Mouse (Mus musculus) forebrain, embryonic 11.5 days (tissue): Measurements from ENCODE around the gene BC005537. TPM values are rescaled to one million over a fixed set of nuclear protein-coding genes. Genes with fewer than 3 reads are reported as not detected.

ENCODE experiments used
- ATAC-seq: fragments of 200-750 bp; cut with Nextera tagmentation; replicated peaks from 2 replicates; pipeline ENCODE4 v1.8.0; 2017; ENCODE audit warnings: moderate TSS enrichment; ENCODE audit not compliant: low FRiP score
- DNase-seq: peaks from one replicate; pipeline ENCODE4 v3.0.0-alpha.2; 2017; ENCODE audit warnings: low spot score
- H3K27ac ChIP-seq: fragments of 300-500 bp; sonication (generic); 2 replicates; pipeline ENCODE4 v1.5.1; 2014; ENCODE audit warnings: low read depth, low read length
- H3K27me3 ChIP-seq: fragments of 300-500 bp; sonication (generic); 2 replicates; pipeline ENCODE4 v1.6.1; 2014; ENCODE audit warnings: mild to moderate bottlenecking, low read length, mixed read lengths; ENCODE audit not compliant: control insufficient read depth, insufficient read depth
- H3K36me3 ChIP-seq: fragments of 300-500 bp; sonication (generic); 2 replicates; pipeline ENCODE4 v1.6.1; 2014; ENCODE audit warnings: mild to moderate bottlenecking, low read length, moderate library complexity, mixed read lengths; ENCODE audit not compliant: control insufficient read depth, insufficient read depth
- H3K4me1 ChIP-seq: fragments of 300-500 bp; sonication (generic); replicated peaks from 2 replicates; pipeline ENCODE4 v1.6.1; 2014; ENCODE audit warnings: low read length, mixed read lengths; ENCODE audit not compliant: control insufficient read depth, insufficient read depth
- H3K4me2 ChIP-seq: fragments of 300-500 bp; sonication (generic); 2 replicates; pipeline ENCODE4 v1.6.1; 2014; ENCODE audit warnings: low read depth, mild to moderate bottlenecking, low read length, moderate library complexity, mixed read lengths; ENCODE audit not compliant: severe bottlenecking
- H3K4me3 ChIP-seq: fragments of 300-500 bp; sonication (generic); 2 replicates; pipeline ENCODE4 v1.5.1; 2014; ENCODE audit warnings: low read depth, low read length
- H3K9ac ChIP-seq: fragments of 300-500 bp; sonication (generic); 2 replicates; pipeline ENCODE4 v1.6.1; 2014; ENCODE audit warnings: low read length
- H3K9me3 ChIP-seq: fragments of 300-500 bp; sonication (generic); 2 replicates; pipeline ENCODE4 v1.6.1; 2016; ENCODE audit warnings: low read length, mixed read lengths; ENCODE audit not compliant: control insufficient read depth
- WGBS: fragments of 180-500 bp; shearing (Covaris S2); extraction: QIAGEN DNeasy Blood & Tissue Kit; methylation state at CpG from one replicate; pipeline ENCODE4 v1.1.7; 2014; 5-methylcytosine and 5-hydroxymethylcytosine counted together
- polyA plus RNA-seq: library from polyadenylated mRNA; unstranded; fragments of >200 nt; fragmentation: Nextera tagmentation; extraction: Ambion mirVana; gene quantifications from 2 replicates; pipeline ENCODE4 v1.2.1, GENCODE M21; 2014

BC005537 gene
- polyA plus RNA-seq, 1 experiment from 2014 or later, result 27.5 TPM

GRCm38 (mm10) chr13:24792411-24793045 lies 8.9 kb upstream of the BC005537 start:
- Histone ChIP-seq H3K4me3 (no peak overlapping the region), H3K4me1 (no peaks in the 10 kb centered on the region), H3K36me3 (no peaks in the 10 kb centered on the region), H3K27ac (no peak overlapping the region), H3K4me2 (no peak overlapping the region), H3K9me3 (no peaks in the 10 kb centered on the region), H3K9ac (no peak overlapping the region), H3K27me3 (no peaks in the 10 kb centered on the region)
- ATAC-seq, result no peak
- DNase-seq, result no peak
- WGBS, result 91% methylated on average over 9 of the region's 9 CpGs

GRCm38 (mm10) chr13:24798686-24799085 lies 2.8 kb upstream of the BC005537 start:
- WGBS, result 95% methylated on average over 4 of the region's 4 CpGs
- H3K9me3 ChIP-seq, result no peaks in the 10 kb centered on the region
- H3K27ac ChIP-seq, result no peak overlapping the region
- no peak overlapping the region for H3K4me2 ChIP-seq
- no peaks in the 10 kb centered on the region for H3K36me3 ChIP-seq
- ATAC-seq, result no peak
- H3K9ac ChIP-seq, result no peak overlapping the region
- no peaks in the 10 kb centered on the region for H3K4me1 ChIP-seq
- no peak for DNase-seq
- no peaks in the 10 kb centered on the region for H3K27me3 ChIP-seq
- H3K4me3 ChIP-seq, result no peak overlapping the region

GRCm38 (mm10) chr13:24799378-24799777 lies 2.1 kb upstream of the BC005537 start:
- peak overlapping the region; percentile 81; the same call in 1 of the 2 replicates for H3K4me2 ChIP-seq
- H3K27ac ChIP-seq, result no peak overlapping the region
- no peak overlapping the region; the same call in 1 of the 2 replicates for H3K9ac ChIP-seq
- no peaks in the 10 kb centered on the region for H3K27me3 ChIP-seq
- H3K4me1 ChIP-seq, result no peaks in the 10 kb centered on the region
- DNase-seq (no peak), ATAC-seq (no peak)
- no peak overlapping the region for H3K4me3 ChIP-seq
- H3K36me3 ChIP-seq, result no peaks in the 10 kb centered on the region
- 67% methylated on average over 5 of the region's 5 CpGs for WGBS
- no peaks in the 10 kb centered on the region for H3K9me3 ChIP-seq

GRCm38 (mm10) chr13:24799925-24800673 lies 1.4 kb upstream of the BC005537 start:
- H3K27me3 ChIP-seq, result no peaks in the 10 kb centered on the region
- under 1% methylated on average over 31 of the region's 31 CpGs for WGBS
- peak overlapping the region; percentile 68 for H3K9ac ChIP-seq
- H3K27ac ChIP-seq, result peak overlapping the region; percentile 18; the same call in 1 of the 2 replicates
- H3K36me3 ChIP-seq, result no peaks in the 10 kb centered on the region
- 0 out of 2 replicates have a peak, but pooled peaks have one; percentile 1 for ATAC-seq
- H3K9me3 ChIP-seq, result no peaks in the 10 kb centered on the region
- DNase-seq, result peak; percentile 59
- peak overlapping the region; percentile 87 for H3K4me3 ChIP-seq
- H3K4me1 ChIP-seq, result no peaks in the 10 kb centered on the region
- H3K4me2 ChIP-seq, result peak overlapping the region; percentile 81

- no peaks in the 10 kb centered on the region for H3K36me3 ChIP-seq
- no peaks in the 10 kb centered on the region for H3K27me3 ChIP-seq
- DNase-seq (peak; percentile 99), ATAC-seq (peak; percentile 96)
- peak overlapping the region; percentile 88 for H3K9ac ChIP-seq
- H3K9me3 ChIP-seq, result no peaks in the 10 kb centered on the region
- WGBS, result under 1% methylated on average over 42 of the region's 42 CpGs
- H3K4me3 ChIP-seq, result peak overlapping the region; percentile 87
- H3K4me2 ChIP-seq, result peak overlapping the region; percentile 81
- H3K4me1 ChIP-seq, result no peaks in the 10 kb centered on the region
- peak overlapping the region; percentile 99 for H3K27ac ChIP-seq
Measured at GRCm38 (mm10) chr13:24800674-24801307, 666 bp upstream of the BC005537 start.

- Histone ChIP-seq H3K27ac (peak overlapping the region; percentile 99; the same call in 1 of the 2 replicates), H3K36me3 (peaks cover 1% of the 10 kb centered on the region; the same call in 1 of the 2 replicates)
- no peak for ATAC-seq
Measured at GRCm38 (mm10) chr13:24802131-24802691, 754 bp downstream of the BC005537 start.

GRCm38 (mm10) chr13:24803196-24803595 lies 1.7 kb downstream of the BC005537 start:
- peak overlapping the region; percentile 87 for H3K4me3 ChIP-seq
- H3K4me2 ChIP-seq, result peak overlapping the region; percentile 66
- H3K27me3 ChIP-seq, result no peaks in the 10 kb centered on the region
- DNase-seq (no peak), ATAC-seq (no peak)
- no peaks in the 10 kb centered on the region for H3K9me3 ChIP-seq
- peaks cover 5% of the 10 kb centered on the region; the same call in 1 of the 2 replicates for H3K36me3 ChIP-seq
- no peak overlapping the region for H3K27ac ChIP-seq
- peak overlapping the region; percentile 88; the same call in 1 of the 2 replicates for H3K9ac ChIP-seq
- WGBS, result 33% methylated on average over 2 of the region's 2 CpGs
- H3K4me1 ChIP-seq, result no peaks in the 10 kb centered on the region

More at GRCm38 (mm10) chr13:24802131-24802691, 754 bp downstream of the BC005537 start:
- Histone ChIP-seq H3K9me3 (no peaks in the 10 kb centered on the region), H3K4me3 (peak overlapping the region; percentile 87), H3K4me2 (peak overlapping the region; percentile 66), H3K4me1 (no peaks in the 10 kb centered on the region), H3K9ac (peak overlapping the region; percentile 88), H3K27me3 (no peaks in the 10 kb centered on the region)
- under 1% methylated on average over 26 of the region's 26 CpGs for WGBS
- DNase-seq, result peak; percentile 66

GRCm38 (mm10) chr13:24806079-24806478 lies 4.6 kb downstream of the BC005537 start:
- no peak overlapping the region for H3K4me3 ChIP-seq
- DNase-seq (no peak), ATAC-seq (no peak)
- no peak overlapping the region for H3K4me2 ChIP-seq
- peaks cover 15% of the 10 kb centered on the region; the same call in 1 of the 2 replicates for H3K36me3 ChIP-seq
- H3K27ac ChIP-seq, result no peak overlapping the region
- no peaks in the 10 kb centered on the region for H3K27me3 ChIP-seq
- no peak overlapping the region for H3K9ac ChIP-seq
- no peaks in the 10 kb centered on the region for H3K9me3 ChIP-seq
- H3K4me1 ChIP-seq, result no peaks in the 10 kb centered on the region
